Mouse (Mus musculus) MEL (cell line): ENCODE measurements around the gene Cd68. TPM values are rescaled to one million over a fixed set of nuclear protein-coding genes. Genes with fewer than 3 reads are reported as not detected.

Source experiments
- DNase-seq: peaks from one replicate; pipeline ENCODE4 v3.0.0; 2011; ENCODE audit warnings: low read depth, low spot score
- H3K27ac ChIP-seq: 2 replicates; pipeline ENCODE4 v1.5.1; 2012; ENCODE audit warnings: low read depth, mild to moderate bottlenecking, control low read depth, low read length, moderate library complexity; ENCODE audit not compliant: control insufficient read depth
- H3K27me3 ChIP-seq, 2 experiments: fragments of 150-350 bp in 1 of 2; sonication (generic) in 1 of 2; 2 replicates each; pipeline ENCODE4 v1.6.1; 2012; ENCODE audit warnings: low read length in 2 of 2, mild to moderate bottlenecking in 2 of 2, improper control_type of control experiment in 1 of 2, moderate library complexity in 1 of 2; ENCODE audit not compliant: insufficient read depth in 2 of 2, control insufficient read depth in 1 of 2
- H3K36me3 ChIP-seq, 2 experiments: 2 replicates each; pipeline ENCODE4 v1.6.1; 2012 to 2014; ENCODE audit warnings: low read length in 2 of 2, improper control_type of control experiment in 1 of 2, inconsistent platforms in 1 of 2, mild to moderate bottlenecking in 1 of 2; ENCODE audit not compliant: insufficient read depth in 2 of 2, control insufficient read depth in 1 of 2
- H3K4me1 ChIP-seq, 2 experiments: fragments of 150-350 bp in 1 of 2; sonication (generic) in 1 of 2; 2 replicates each; pipeline ENCODE4 v1.6.1; 2012; ENCODE audit warnings: low read length in 2 of 2, improper control_type of control experiment in 1 of 2, mild to moderate bottlenecking in 1 of 2; ENCODE audit not compliant: insufficient read depth in 2 of 2, control insufficient read depth in 1 of 2
- H3K4me3 ChIP-seq, 2 experiments: fragments of 150-350 bp in 1 of 2; sonication (generic) in 1 of 2; 2 replicates each; pipeline ENCODE4 v1.5.1; 2012; ENCODE audit warnings: low read depth in 2 of 2, low read length in 2 of 2, mild to moderate bottlenecking in 2 of 2, moderate library complexity in 2 of 2, control low read depth in 1 of 2, improper control_type of control experiment in 1 of 2; ENCODE audit not compliant: control insufficient read depth in 1 of 2, insufficient read depth in 1 of 2
- H3K79me2 ChIP-seq: 2 replicates; pipeline ENCODE4 v1.6.1; 2012; ENCODE audit warnings: mild to moderate bottlenecking, low read length, moderate library complexity; ENCODE audit not compliant: control insufficient read depth, poor library complexity, insufficient read depth
- H3K9ac ChIP-seq: 2 replicates; pipeline ENCODE4 v1.6.1; 2012; ENCODE audit warnings: low read depth, mild to moderate bottlenecking, control low read depth, low read length, moderate library complexity; ENCODE audit not compliant: control insufficient read depth, poor library complexity, severe bottlenecking
- H3K9me3 ChIP-seq: fragments of 150-350 bp; sonication (generic); replicated peaks from 2 replicates; pipeline ENCODE4 v1.6.1; 2012; ENCODE audit warnings: mild to moderate bottlenecking, low read length, improper control_type of control experiment, moderate library complexity; ENCODE audit not compliant: insufficient read depth
- BHLHE40 ChIP-seq: IDR thresholded peaks from 2 replicates; pipeline ENCODE4 v1.6.1; 2012; ENCODE audit warnings: low read depth, mild to moderate bottlenecking, inconsistent platforms, low read length, improper control_type of control experiment, borderline replicate concordance
- CHD1 ChIP-seq: IDR thresholded peaks from 2 replicates; pipeline ENCODE4 v1.6.1; 2012; ENCODE audit warnings: low read depth, mild to moderate bottlenecking, inconsistent platforms, low read length, improper control_type of control experiment
- CTCF ChIP-seq, 3 experiments: IDR thresholded peaks in 2 of 3; conservative IDR thresholded peaks in 1 of 3; 2 replicates each; pipeline ENCODE4 v1.5.1; 2011 to 2012; ENCODE audit warnings: low read length in 3 of 3, low read depth in 2 of 3, mild to moderate bottlenecking in 2 of 3, improper control_type of control experiment in 1 of 3, inconsistent platforms in 1 of 3, mixed read lengths in 1 of 3, moderate library complexity in 1 of 3; ENCODE audit not compliant: control insufficient read depth in 1 of 3, insufficient read depth in 1 of 3, poor library complexity in 1 of 3, severe bottlenecking in 1 of 3
- ELF1 ChIP-seq: IDR thresholded peaks from 2 replicates; pipeline ENCODE4 v1.6.1; 2014; ENCODE audit warnings: low read depth, mild to moderate bottlenecking, inconsistent platforms, low read length, improper control_type of control experiment, moderate library complexity
- ETS1 ChIP-seq: IDR thresholded peaks from 2 replicates; pipeline ENCODE4 v1.6.1; 2012; ENCODE audit warnings: low read depth, mild to moderate bottlenecking, inconsistent platforms, low read length, improper control_type of control experiment, moderate library complexity
- HCFC1 ChIP-seq: IDR thresholded peaks from 2 replicates; pipeline ENCODE4 v1.6.1; 2012; ENCODE audit warnings: low read depth, mild to moderate bottlenecking, inconsistent platforms, low read length, improper control_type of control experiment, moderate library complexity
- JUND ChIP-seq: IDR thresholded peaks from 2 replicates; pipeline ENCODE4 v1.6.1; 2011; ENCODE audit warnings: low read depth, mild to moderate bottlenecking, improper control_type of control experiment, low read length
- KAT2A ChIP-seq: conservative IDR thresholded peaks from 2 replicates; pipeline ENCODE4 v1.6.1; 2012; ENCODE audit warnings: low read depth, low read length, improper control_type of control experiment, inconsistent platforms
- MAFK ChIP-seq: IDR thresholded peaks from 2 replicates; pipeline ENCODE4 v1.6.1; 2011; ENCODE audit warnings: low read depth, mild to moderate bottlenecking, low read length, improper control_type of control experiment, borderline replicate concordance
- MAX ChIP-seq: IDR thresholded peaks from 2 replicates; pipeline ENCODE4 v1.6.1; 2011; ENCODE audit warnings: low read length, improper control_type of control experiment
- MAZ ChIP-seq: IDR thresholded peaks from 2 replicates; pipeline ENCODE4 v1.6.1; 2012; ENCODE audit warnings: low read depth, mild to moderate bottlenecking, inconsistent platforms, low read length, improper control_type of control experiment
- MEF2A ChIP-seq: IDR thresholded peaks from 2 replicates; pipeline ENCODE4 v1.6.1; 2014; ENCODE audit warnings: low read depth, mild to moderate bottlenecking, inconsistent platforms, low read length, improper control_type of control experiment; ENCODE audit not compliant: poor library complexity, insufficient replicate concordance, severe bottlenecking; ENCODE audit errors: extremely low read depth
- MXI1 ChIP-seq: IDR thresholded peaks from 2 replicates; pipeline ENCODE4 v1.6.1; 2011; ENCODE audit warnings: mild to moderate bottlenecking, low read depth, low read length, improper control_type of control experiment
- MYC ChIP-seq: IDR thresholded peaks from 2 replicates; pipeline ENCODE4 v1.6.1; 2011; ENCODE audit warnings: low read depth, mild to moderate bottlenecking, low read length, improper control_type of control experiment, moderate library complexity
- NELFE ChIP-seq: IDR thresholded peaks from 2 replicates; pipeline ENCODE4 v1.6.1; 2011; ENCODE audit warnings: low read depth, low read length, improper control_type of control experiment
- NRF1 ChIP-seq: IDR thresholded peaks from 2 replicates; pipeline ENCODE4 v1.6.1; 2014; ENCODE audit warnings: low read depth, mild to moderate bottlenecking, inconsistent platforms, low read length, improper control_type of control experiment, moderate library complexity; ENCODE audit not compliant: poor library complexity, insufficient read depth, severe bottlenecking
- POLR2A ChIP-seq, 2 experiments: IDR thresholded peaks; 2 replicates each; pipeline ENCODE4 v1.6.1; 2011 to 2012; ENCODE audit warnings: low read length in 2 of 2, mild to moderate bottlenecking in 2 of 2, control low read depth in 1 of 2, improper control_type of control experiment in 1 of 2, low read depth in 1 of 2, moderate library complexity in 1 of 2; ENCODE audit not compliant: control insufficient read depth in 1 of 2, insufficient read depth in 1 of 2, poor library complexity in 1 of 2
- POLR2AphosphoS2 ChIP-seq: IDR thresholded peaks from 2 replicates; pipeline ENCODE4 v1.6.1; 2011; ENCODE audit warnings: low read length, improper control_type of control experiment
- POLR2AphosphoS5 ChIP-seq: IDR thresholded peaks from 2 replicates; pipeline ENCODE4 v1.6.1; 2012; ENCODE audit warnings: low read depth, borderline replicate concordance, mild to moderate bottlenecking, inconsistent platforms, low read length, moderate library complexity, mixed read lengths
- RAD21 ChIP-seq: IDR thresholded peaks from 2 replicates; pipeline ENCODE4 v1.6.1; 2011; ENCODE audit warnings: mild to moderate bottlenecking, low read depth, low read length, improper control_type of control experiment
- RCOR1 ChIP-seq: IDR thresholded peaks from 2 replicates; pipeline ENCODE4 v1.6.1; 2012; ENCODE audit warnings: low read depth, mild to moderate bottlenecking, inconsistent platforms, low read length, improper control_type of control experiment
- SIN3A ChIP-seq: IDR thresholded peaks from 2 replicates; pipeline ENCODE4 v1.6.1; 2012; ENCODE audit warnings: low read length, improper control_type of control experiment, inconsistent platforms
- SMC3 ChIP-seq: IDR thresholded peaks from 2 replicates; pipeline ENCODE4 v1.6.1; 2011; ENCODE audit warnings: low read depth, low read length, improper control_type of control experiment
- TAL1 ChIP-seq: IDR thresholded peaks from 2 replicates; pipeline ENCODE4 v1.6.1; 2012; ENCODE audit warnings: mild to moderate bottlenecking, inconsistent platforms, low read length, moderate library complexity, mixed read lengths
- TBP ChIP-seq: IDR thresholded peaks from 2 replicates; pipeline ENCODE4 v1.8.0; 2011; ENCODE audit warnings: low read depth, low read length, improper control_type of control experiment
- TCF12 ChIP-seq: IDR thresholded peaks from 2 replicates; pipeline ENCODE4 v1.6.1; 2014; ENCODE audit warnings: low read depth, mild to moderate bottlenecking, inconsistent platforms, low read length, improper control_type of control experiment, moderate library complexity
- UBTF ChIP-seq: IDR thresholded peaks from 2 replicates; pipeline ENCODE4 v1.6.1; 2012; ENCODE audit warnings: low read depth, mild to moderate bottlenecking, inconsistent platforms, low read length, improper control_type of control experiment, moderate library complexity, borderline replicate concordance; ENCODE audit not compliant: insufficient read depth
- USF1 ChIP-seq: IDR thresholded peaks from 2 replicates; pipeline ENCODE4 v1.6.1; 2014; ENCODE audit warnings: low read depth, mild to moderate bottlenecking, inconsistent platforms, low read length, improper control_type of control experiment, moderate library complexity
- USF2 ChIP-seq, 2 experiments: IDR thresholded peaks; 2 replicates each; pipeline ENCODE4 v1.6.1; 2011 to 2012; ENCODE audit warnings: improper control_type of control experiment in 2 of 2, low read length in 2 of 2, borderline replicate concordance in 1 of 2, inconsistent platforms in 1 of 2, low read depth in 1 of 2, mild to moderate bottlenecking in 1 of 2; ENCODE audit not compliant: insufficient read depth in 1 of 2
- ZC3H11A ChIP-seq: IDR thresholded peaks from 2 replicates; pipeline ENCODE4 v1.6.1; 2012; ENCODE audit warnings: low read depth, mild to moderate bottlenecking, inconsistent platforms, low read length, improper control_type of control experiment
- ZMIZ1 ChIP-seq: IDR thresholded peaks from 2 replicates; pipeline ENCODE4 v1.6.1; 2012; ENCODE audit warnings: low read depth, mild to moderate bottlenecking, inconsistent platforms, low read length, improper control_type of control experiment, moderate library complexity
- ZNF384 ChIP-seq: IDR thresholded peaks from 2 replicates; pipeline ENCODE4 v1.6.1; 2012; ENCODE audit warnings: low read depth, mild to moderate bottlenecking, inconsistent platforms, low read length, improper control_type of control experiment
- polyA plus RNA-seq, 2 experiments: library from polyadenylated mRNA; stranded (reverse) in 1 of 2; unstranded in 1 of 2; fragments of >175 nt in 1 of 2; fragments of >200 nt in 1 of 2; gene quantifications; 2 replicates each; pipeline versions ENCODE4 v1.2.1 to v1.2.4; 2012; ENCODE audit warnings: low replicate concordance in 2 of 2, low read depth in 1 of 2; ENCODE audit not compliant: insufficient read length in 2 of 2, insufficient read depth in 1 of 2, missing spikeins in 1 of 2
- total RNA-seq: library from RNA; depleted of rRNA; stranded (reverse); fragments of 300-350 nt; gene quantifications from 2 replicates; pipeline ENCODE4 v1.2.3, GENCODE M21; 2012

Gene Cd68
- total and polyA plus RNA-seq, 3 experiments: 5.3 to 19.8 TPM; not detected in 1

GRCm38 (mm10) chr11:69681314-69682208 lies 15.6 kb upstream of the Cd68 start, which contains the start of gene Senp3:
Gene Senp3, minus strand, starts transcription at chr11:69682084.
- peak; percentile 99 for DNase-seq
- H3K9ac ChIP-seq: peak within 1 kb of the TSS; percentile 91
- H3K9me3 ChIP-seq: no peaks in the 10 kb centered on the region
- TF ChIP-seq POLR2A (IDR thresholded peaks at IDR 0.05; ENCODE audit: control insufficient read depth in 1 of 2, insufficient read depth in 1 of 2, low read depth in 1 of 2, low read length in 2 of 2, poor library complexity in 1 of 2) (peak; percentile 86 to 95), MAZ (peak; percentile 96; the same call in 1 of the 2 replicates), RAD21 (no peak), BHLHE40 (peak; percentile 65), MYC (peak; percentile 93), RCOR1 (no peak), POLR2AphosphoS2 (peak; percentile 94; the same call in 1 of the 2 replicates), JUND (no peak), CHD1 (no peak), SMC3 (0 out of 2 replicates have a peak, but pooled peaks have one; percentile 13), ETS1 (peak; percentile 43; the same call in 1 of the 2 replicates), ELF1 (peak; percentile 79), KAT2A (peak; percentile 71; the same call in 1 of the 2 replicates), MEF2A (peak; percentile 51; the same call in 1 of the 2 replicates), TAL1 (no peak), MXI1 (peak; percentile 97), ZMIZ1 (peak; percentile 95), TBP (peak; percentile 50), NRF1 (peak; percentile 98), MAX (peak; percentile 93), ZC3H11A (no peak), TCF12 (peak; percentile 72), USF1 (peak; percentile 64), ZNF384 (no peak), POLR2AphosphoS5 (no peak), MAFK (no peak), SIN3A (peak; percentile 95), CTCF (IDR thresholded peaks at IDR 0.05 in 2 of 3, conservative IDR thresholded peaks at IDR 0.05 in 1 of 3; ENCODE audit: control insufficient read depth in 1 of 3, insufficient read depth in 1 of 3, low read depth in 2 of 3, low read length in 3 of 3, poor library complexity in 1 of 3, severe bottlenecking in 1 of 3) (no peak), HCFC1 (peak; percentile 92), UBTF (peak; percentile 90; the same call in 1 of the 2 replicates), USF2 (IDR thresholded peaks at IDR 0.05; ENCODE audit: borderline replicate concordance in 1 of 2, insufficient read depth in 1 of 2, low read depth in 1 of 2, low read length in 2 of 2) (no peak), NELFE (peak; percentile 97)
- peaks cover 6 to 12% of the 10 kb centered on the region in 2 experiments; a peak in 3 of 4 replicates for H3K4me1 ChIP-seq
- peak within 1 kb of the TSS; percentile 81 to 92 for H3K4me3 ChIP-seq
- peaks cover 24% of the 10 kb centered on the region for H3K79me2 ChIP-seq
- H3K27me3 ChIP-seq: no peaks in the 10 kb centered on the region
- peaks cover 18 to 19% of the 10 kb centered on the region in 2 experiments for H3K36me3 ChIP-seq
- H3K27ac ChIP-seq: peak within 1 kb of the TSS; percentile 84
